Mouse (Mus musculus) adrenal gland, postnatal 4 days (tissue): ENCODE measurements around the gene Xrcc5. TPM values are rescaled to one million over a fixed set of nuclear protein-coding genes. Genes with fewer than 3 reads are reported as not detected.

Experiments used
- DNase-seq, 2 experiments: peaks; one replicate each; pipeline ENCODE4 v3.0.0; 2021 to 2022; ENCODE audit warnings: low spot score in 2 of 2, mixed read lengths in 2 of 2
- total RNA-seq, 2 experiments: library from RNA; stranded (reverse); gene quantifications; 2 replicates each; pipeline ENCODE4 v1.2.3; 2021

Gene Xrcc5
- total RNA-seq, 2 experiments from 2014 or later = 21.8 to 22.8 TPM

DNA sequence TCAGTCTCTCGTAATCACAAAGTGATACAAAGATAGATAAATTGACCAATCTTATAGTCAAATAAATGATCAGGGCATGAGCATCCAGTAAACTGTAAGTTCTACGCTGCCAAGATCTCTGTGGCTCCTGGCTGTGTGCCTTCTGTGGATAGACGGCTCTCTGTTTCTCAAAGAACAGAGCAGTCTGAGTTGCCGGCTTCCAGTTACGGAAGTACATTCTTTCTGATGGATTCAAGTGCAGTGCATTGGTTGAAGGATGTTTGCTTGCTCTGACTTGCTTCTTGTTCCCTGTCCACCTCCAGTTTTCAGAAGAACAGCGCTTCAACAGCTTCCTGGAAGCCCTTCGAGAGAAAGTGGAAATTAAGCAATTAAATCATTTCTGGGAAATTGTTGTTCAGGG, 75.8 kb downstream of the Xrcc5 start:
- DNase-seq = no peak

- no peak for DNase-seq
Observed at GRCm38 (mm10) chr1:72383651-72384050, 76.4 kb downstream of the Xrcc5 start.

DNA sequence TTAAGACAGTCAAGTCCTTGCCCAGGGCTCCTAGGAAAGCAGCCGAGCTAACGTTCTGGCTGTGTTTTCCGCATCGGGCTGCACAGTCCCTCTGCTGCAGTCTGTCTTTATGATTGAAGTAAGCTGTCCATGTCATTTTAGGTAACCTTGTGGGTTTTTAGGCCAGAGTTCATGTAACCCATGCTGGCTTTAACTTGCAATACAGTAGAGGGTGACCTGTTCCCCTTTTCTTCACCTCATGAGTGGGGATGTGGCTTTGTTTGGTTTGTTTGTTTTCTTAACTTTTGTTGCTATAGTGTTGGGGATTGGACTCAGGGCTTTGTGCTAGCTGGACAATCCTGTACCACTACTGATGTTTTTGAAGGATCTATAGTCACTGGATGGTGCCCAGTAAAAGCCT, 83.2 kb downstream of the Xrcc5 start:
- no peak for DNase-seq

DNA sequence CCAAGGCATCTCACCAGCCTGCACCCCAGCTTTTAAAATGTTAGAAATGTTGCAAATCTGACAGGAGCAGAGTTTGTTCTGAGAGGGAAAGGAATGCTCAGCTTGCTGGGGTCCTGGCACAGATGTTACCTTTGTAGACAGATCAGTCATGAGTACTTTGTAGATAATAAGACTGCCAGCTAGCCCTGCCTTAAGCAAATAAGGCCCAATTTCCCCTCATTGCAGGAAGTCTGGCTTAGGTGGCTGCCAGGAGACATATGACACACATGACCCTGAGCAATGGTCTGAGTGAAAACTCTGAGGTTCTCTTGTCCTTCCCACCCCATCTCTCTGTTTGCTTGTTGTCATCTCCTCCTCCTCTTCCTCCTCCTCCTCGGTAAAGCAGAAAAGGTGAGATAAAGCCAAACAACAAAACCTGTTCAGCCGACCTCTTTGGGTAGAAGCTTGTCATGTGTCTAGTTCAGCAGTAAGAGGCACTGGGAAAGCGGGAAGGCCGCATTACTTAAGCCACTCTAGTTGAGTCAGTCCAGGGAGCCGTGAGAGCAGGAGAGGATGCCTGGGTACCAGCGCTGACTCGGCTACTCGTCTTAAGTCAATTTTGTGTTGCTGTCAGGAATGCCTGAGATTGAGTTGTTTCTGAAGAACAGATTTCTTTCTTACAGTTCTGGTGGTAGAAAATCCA, 92.6 kb downstream of the Xrcc5 start:
- DNase-seq = no peak

GRCm38 (mm10) chr1:72400616-72401015, 93.4 kb downstream of the Xrcc5 start:
- no peak for DNase-seq

- no peak for DNase-seq
Observed at GRCm38 (mm10) chr1:72401331-72402069, 94.3 kb downstream of the Xrcc5 start.

DNA sequence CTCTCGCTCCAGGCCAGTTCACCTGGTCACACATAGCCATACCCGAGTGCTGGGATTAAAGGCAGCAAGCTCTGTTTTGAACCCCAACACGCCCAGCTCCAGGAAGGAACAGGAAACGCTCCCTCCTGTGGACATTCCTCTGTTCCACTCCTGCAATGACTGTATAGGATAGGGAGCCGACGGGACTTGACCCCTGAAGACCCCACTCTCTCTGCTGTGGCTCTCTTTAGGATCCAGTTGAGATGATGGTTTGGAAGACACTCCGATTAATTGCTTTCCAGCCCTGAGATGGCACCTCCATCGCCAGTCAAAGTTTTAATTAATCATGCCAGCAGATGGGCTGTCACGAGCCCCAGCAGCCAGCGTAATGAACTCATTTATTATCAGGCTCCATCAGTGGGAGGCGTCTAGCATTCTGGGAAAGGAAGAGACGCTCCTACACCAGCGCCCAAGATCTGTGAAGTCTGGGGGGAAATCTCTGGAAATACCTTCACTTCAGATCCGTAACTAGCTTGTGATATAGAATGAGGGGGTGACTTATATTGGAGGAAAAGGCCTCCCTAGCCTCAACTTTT, 99.4 kb downstream of the Xrcc5 start:
- no peak for DNase-seq

DNA sequence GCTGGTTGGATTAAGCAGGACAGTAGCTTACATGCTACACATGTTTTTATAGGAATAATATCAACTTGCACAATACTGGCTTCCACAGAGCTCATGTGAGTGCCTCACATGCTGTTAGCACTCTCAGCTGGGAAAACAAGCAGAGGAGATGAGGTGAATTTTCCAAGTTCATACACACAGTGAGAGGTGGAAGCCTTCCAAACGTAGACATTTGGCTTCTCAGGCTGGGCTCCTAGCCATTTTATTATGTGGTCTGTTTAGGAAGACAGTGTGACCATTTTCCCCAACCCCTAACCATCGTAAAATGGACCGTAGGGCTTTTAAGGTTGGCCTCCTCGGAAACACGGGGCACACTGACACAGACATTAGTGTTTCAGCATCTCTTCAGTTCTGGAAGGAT, 102.7 kb downstream of the Xrcc5 start:
- DNase-seq = no peak

- DNase-seq = no peak
Observed at GRCm38 (mm10) chr1:72411108-72411507, 103.9 kb downstream of the Xrcc5 start.

DNA sequence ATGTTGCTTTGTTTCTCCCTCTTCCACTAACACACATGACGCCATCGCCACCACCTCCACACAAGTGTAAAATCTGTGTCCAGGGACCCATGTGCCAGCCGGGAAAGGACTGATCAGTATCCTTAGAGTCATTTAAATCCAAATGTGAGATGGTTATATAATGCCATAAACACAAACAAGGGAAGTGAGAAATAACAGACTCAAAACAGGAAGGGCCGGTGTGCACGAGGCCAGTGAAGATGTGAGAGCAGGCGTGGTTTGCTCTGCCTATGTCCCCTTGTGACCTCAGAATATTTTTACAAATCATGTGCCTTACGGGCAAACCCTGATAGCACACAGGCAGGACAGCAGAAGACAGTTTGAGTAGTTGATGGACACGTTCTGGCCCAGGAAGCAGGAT, 106.0 kb downstream of the Xrcc5 start:
- DNase-seq = no peak

DNA sequence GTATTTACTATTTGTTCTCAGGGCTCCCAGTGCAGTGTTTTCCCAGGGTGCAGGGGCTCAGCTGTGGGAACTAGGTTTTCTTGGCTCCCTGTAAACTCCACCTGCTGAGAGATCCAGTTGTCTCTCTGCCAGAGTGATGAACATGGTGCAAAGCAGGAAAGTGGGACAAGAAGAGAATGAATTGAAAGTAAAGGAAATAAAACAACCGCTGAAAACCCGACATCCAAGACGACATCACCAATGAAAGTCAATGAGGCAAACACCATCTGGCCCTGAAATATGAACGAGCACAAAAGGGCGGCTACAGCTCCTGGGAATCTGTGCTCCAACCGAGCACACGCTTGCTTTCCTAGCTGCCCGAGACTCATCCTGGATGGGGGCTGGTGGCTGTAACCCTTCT, 106.9 kb downstream of the Xrcc5 start:
- DNase-seq = no peak

DNA sequence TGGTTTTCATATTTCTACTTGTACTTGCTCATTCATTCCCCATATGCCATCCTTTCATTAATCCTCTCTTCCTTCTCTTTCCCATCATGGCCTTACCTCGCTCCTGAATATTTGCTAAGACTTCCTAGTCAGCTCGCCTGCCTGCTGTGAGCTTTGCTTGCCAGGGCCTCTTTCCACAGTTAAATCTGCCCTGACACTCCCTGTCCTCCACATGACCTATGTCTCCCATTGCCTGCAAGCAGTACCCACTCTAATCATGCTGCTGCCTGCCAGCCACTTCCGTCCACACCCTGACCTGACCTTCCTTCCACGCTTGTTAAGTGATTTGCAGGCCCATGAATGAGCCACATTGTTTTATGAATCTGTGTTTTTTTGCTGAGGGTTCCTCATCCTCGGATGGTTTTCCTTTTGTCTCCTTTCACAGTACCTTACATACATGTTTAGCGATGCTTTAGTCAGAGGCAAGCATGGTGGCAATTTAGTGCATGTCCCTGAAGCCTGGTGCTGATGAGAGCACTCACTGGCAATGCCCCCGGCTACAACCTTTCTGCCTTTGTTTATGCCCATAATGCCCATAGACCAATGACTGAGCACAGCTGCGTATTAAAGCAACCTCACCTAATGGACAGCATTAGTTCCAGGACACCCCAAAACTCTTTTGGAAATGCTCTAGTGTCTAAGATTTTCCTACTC, 107.5 kb downstream of the Xrcc5 start:
- no peak for DNase-seq

- DNase-seq = no peak
Observed at GRCm38 (mm10) chr1:72418744-72419655, 111.8 kb downstream of the Xrcc5 start.

DNA sequence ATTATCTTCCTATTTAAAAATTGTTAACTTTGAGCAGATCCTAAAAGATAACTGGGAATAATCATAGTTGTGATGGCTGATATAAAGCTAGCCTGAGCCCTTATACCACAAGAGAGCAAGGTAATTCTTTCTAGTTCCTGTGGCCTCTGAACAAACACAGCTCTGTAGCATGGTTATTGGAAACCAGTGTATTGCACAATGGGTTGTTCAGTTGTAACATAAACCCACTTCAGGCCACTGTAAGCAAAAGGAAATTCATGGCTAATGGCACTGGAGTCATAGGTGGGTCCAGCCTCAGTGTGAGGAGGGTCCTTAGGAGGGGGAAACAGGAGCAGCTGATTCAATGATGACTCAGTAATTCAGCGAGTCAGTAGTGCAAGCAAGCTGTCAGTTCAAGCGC, 113.0 kb downstream of the Xrcc5 start:
- DNase-seq = no peak

- DNase-seq = no peak
Observed at GRCm38 (mm10) chr1:72422121-72422520, 114.9 kb downstream of the Xrcc5 start.

DNA sequence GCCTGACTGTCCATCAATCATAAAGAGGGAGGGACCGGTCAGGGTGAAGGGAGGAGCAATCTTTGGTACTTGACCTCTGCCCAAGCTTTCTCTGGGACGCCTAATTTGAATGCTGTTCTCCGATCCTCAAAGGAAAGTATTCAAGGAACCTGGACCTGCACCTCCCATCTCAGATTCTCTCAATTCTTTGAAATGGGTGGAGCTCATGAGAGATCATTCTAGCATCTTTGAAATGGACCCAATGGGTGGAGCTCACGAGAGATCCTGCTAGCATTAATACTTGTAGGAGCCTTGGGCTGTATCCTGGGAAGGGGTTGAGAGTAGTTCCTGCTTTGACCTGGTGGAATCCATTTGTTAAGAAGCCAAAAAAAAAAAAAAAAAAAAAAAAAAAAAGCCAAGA, 119.2 kb downstream of the Xrcc5 start:
- DNase-seq = no peak

DNA sequence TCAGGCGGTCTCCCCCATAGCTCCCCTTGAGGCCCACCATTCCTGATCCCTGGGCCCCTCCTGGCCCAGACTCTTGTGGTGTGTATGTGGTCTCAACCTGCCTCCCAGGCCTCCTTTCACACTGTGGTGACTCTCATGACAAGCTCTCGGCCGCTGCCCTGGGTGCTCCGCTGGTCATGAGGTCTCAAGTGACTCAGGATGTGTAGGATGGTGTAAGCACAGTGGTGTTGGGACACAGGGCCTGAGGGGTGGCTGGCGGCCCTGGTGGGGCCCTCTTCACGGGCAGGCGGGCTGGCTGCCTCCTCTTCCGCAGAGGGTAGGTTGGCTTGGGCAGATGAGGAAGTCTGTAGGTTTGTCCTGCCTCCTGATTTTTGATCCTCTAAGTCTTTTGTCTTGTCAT, 121.3 kb downstream of the Xrcc5 start:
- DNase-seq = no peak

GRCm38 (mm10) chr1:72429107-72429807, 122.0 kb downstream of the Xrcc5 start:
- DNase-seq = no peak

DNA sequence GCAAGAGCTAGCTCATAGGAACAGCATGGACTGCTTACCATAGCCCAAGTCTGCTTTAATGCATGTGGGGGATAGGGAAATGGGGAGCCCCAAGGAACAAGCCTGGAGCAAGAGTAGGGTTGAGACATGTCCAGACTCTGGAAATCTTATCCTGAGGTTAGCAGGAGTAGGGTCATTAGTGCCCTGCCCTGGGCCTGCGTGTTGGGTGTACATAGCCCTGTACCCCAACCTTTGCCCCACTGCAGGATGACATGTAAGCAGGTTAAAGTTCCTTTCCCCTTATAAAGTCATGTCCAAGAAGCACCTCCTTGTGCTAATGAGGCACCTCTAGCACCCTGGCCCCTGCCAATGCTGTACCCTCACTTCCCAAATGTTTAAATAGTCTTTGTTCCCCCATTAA, 125.4 kb downstream of the Xrcc5 start:
- DNase-seq = no peak

- no peak for DNase-seq
Observed at GRCm38 (mm10) chr1:72434510-72434909, 127.3 kb downstream of the Xrcc5 start.
